Mouse (Mus musculus) gastrocnemius, adult 8-10 months (tissue): ENCODE measurements at regions not wholly inside any gene's neighbourhood (a gene's known extent, or its start where the extent isn't known, plus 50 kb on each side); places are given as distances from the start of the nearest gene placed in this dataset.

Source experiments
- DNase-seq, 2 experiments: peaks; one replicate each; pipeline ENCODE4 v3.0.0; 2022; ENCODE audit warnings: low spot score in 2 of 2

GRCm38 (mm10) chr15:27380436-27380945 lies 86.0 kb upstream of the Ank start:
- DNase-seq, result no peak

GRCm38 (mm10) chr15:27381565-27381964 lies 84.9 kb upstream of the Ank start:
- no peak for DNase-seq

- no peak for DNase-seq
Measured at GRCm38 (mm10) chr15:27390567-27390966, 75.9 kb upstream of the Ank start.

- DNase-seq, result peak; percentile 16 to 59
Measured at GRCm38 (mm10) chr15:27405721-27406161, 60.7 kb upstream of the Ank start.

GRCm38 (mm10) chr15:27409856-27410255 lies 56.6 kb upstream of the Ank start:
- DNase-seq, result no peak

- DNase-seq, result no peak
Measured at GRCm38 (mm10) chr15:27412304-27412703, 54.2 kb upstream of the Ank start.

GRCm38 (mm10) chr15:27412761-27413160 lies 53.7 kb upstream of the Ank start:
- no peak for DNase-seq

GRCm38 (mm10) chr15:27413486-27413885 lies 53.0 kb upstream of the Ank start:
- DNase-seq, result no peak

- no peak for DNase-seq
Measured at GRCm38 (mm10) chr15:27414819-27415218, 51.7 kb upstream of the Ank start.
